In the genomic region with DNA sequence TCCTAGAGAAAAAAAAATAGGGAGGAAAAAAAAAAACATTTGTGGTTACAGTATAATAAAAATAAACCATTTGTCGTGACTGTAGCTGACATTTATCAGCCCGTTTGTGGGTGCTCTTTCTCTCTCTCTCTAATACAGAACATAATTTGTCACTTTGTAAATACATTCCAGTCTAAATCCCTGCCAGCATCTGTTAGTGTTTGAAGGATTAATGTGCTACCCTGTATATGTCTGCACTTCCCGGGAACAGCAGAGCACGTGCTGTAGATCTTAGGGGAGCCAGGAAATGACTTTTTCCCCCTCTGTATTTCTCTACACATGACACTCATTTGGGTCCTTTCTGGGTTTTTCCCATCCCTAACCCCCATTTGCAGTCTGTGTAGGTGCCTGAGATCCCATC, we compare ENCODE assay signal across 14 mouse cellular contexts.
DNase-seq lines count a peak whose midpoint lies in the region; ATAC-seq and TF ChIP-seq lines count a peak whose summit lies in the region.
"Had no signal": no experiment of that assay in that cellular context is flagged by ENCODE, and none has a peak within 500 bp of the region (broad histone marks: within the 10 kb centered on the region; RNA-seq: fewer than 3 reads in every experiment).

No protein-coding gene starts in this region.

- ATAC-seq in intestine, embryonic 15.5 days: peak; percentile 67
- no peak for ATAC-seq in intestine, postnatal 0 days
- peak; percentile 89 for ATAC-seq in lung, embryonic 15.5 days (ENCODE audit: borderline replicate concordance, extremely low read depth, low FRiP score, low TSS enrichment)
- peak; percentile 65; the same call in 1 of the 2 replicates for ATAC-seq in stomach, embryonic 15.5 days (ENCODE audit: insufficient read depth, low FRiP score, low read depth)
- ATAC-seq: forebrain, embryonic 16.5 days; hindbrain, postnatal 0 days had no signal

- H3K27ac ChIP-seq in intestine, embryonic 15.5 days: no peak overlapping the region
- no peak overlapping the region for H3K27ac ChIP-seq in intestine, postnatal 0 days (ENCODE audit: low read depth, low read length)
- 0 out of 2 replicates have a peak overlapping the region, but pooled peaks have one; percentile 32 for H3K27ac ChIP-seq in lung, embryonic 15.5 days
- peak overlapping the region; percentile 57; the same call in 1 of the 2 replicates for H3K27ac ChIP-seq in stomach, embryonic 15.5 days
- H3K27ac ChIP-seq: embryonic facial prominence, embryonic 12.5 days; hindbrain, postnatal 0 days; midbrain, embryonic 10.5 days had no signal

- no peak overlapping the region for H3K4me2 ChIP-seq in intestine, embryonic 15.5 days (replicated peaks)
- no peak overlapping the region for H3K4me2 ChIP-seq in intestine, postnatal 0 days (replicated peaks; ENCODE audit: low read depth)
- no peak overlapping the region for H3K4me2 ChIP-seq in lung, embryonic 15.5 days
- no peak overlapping the region; the same call in 1 of the 2 replicates for H3K4me2 ChIP-seq in stomach, embryonic 15.5 days
- H3K4me2 ChIP-seq: embryonic facial prominence, embryonic 12.5 days had no signal

- H3K9me3 ChIP-seq in intestine, embryonic 15.5 days: no peaks in the 10 kb centered on the region
- no peaks in the 10 kb centered on the region for H3K9me3 ChIP-seq in intestine, postnatal 0 days (ENCODE audit: control insufficient read depth)
- H3K9me3 ChIP-seq in lung, embryonic 15.5 days: no peaks in the 10 kb centered on the region
- H3K9me3 ChIP-seq in stomach, embryonic 15.5 days: no peaks in the 10 kb centered on the region
- H3K9me3 ChIP-seq: embryonic facial prominence, embryonic 12.5 days; midbrain, embryonic 10.5 days had no signal

- no peaks in the 10 kb centered on the region for H3K27me3 ChIP-seq in intestine, embryonic 15.5 days (replicated peaks)
- H3K27me3 ChIP-seq in intestine, postnatal 0 days (replicated peaks; ENCODE audit: control insufficient read depth, insufficient read depth, low read length): no peaks in the 10 kb centered on the region
- H3K27me3 ChIP-seq in lung, embryonic 15.5 days: peaks cover 22% of the 10 kb centered on the region; the same call in 1 of the 2 replicates
- no peaks in the 10 kb centered on the region for H3K27me3 ChIP-seq in stomach, embryonic 15.5 days (replicated peaks)
- H3K27me3 ChIP-seq: embryonic facial prominence, embryonic 12.5 days had no signal

- no peaks in the 10 kb centered on the region for H3K36me3 ChIP-seq in intestine, embryonic 15.5 days
- H3K36me3 ChIP-seq in intestine, postnatal 0 days (ENCODE audit: control insufficient read depth, insufficient read depth): no peaks in the 10 kb centered on the region
- no peaks in the 10 kb centered on the region for H3K36me3 ChIP-seq in lung, embryonic 15.5 days
- no peaks in the 10 kb centered on the region for H3K36me3 ChIP-seq in stomach, embryonic 15.5 days
- H3K36me3 ChIP-seq: embryonic facial prominence, embryonic 12.5 days; midbrain, embryonic 10.5 days had no signal

- H3K4me3 ChIP-seq in intestine, embryonic 15.5 days (replicated peaks): no peak overlapping the region
- no peak overlapping the region for H3K4me3 ChIP-seq in intestine, postnatal 0 days (ENCODE audit: low read depth, low read length)
- no peak overlapping the region for H3K4me3 ChIP-seq in lung, embryonic 15.5 days
- H3K4me3 ChIP-seq in stomach, embryonic 15.5 days (replicated peaks): no peak overlapping the region
- H3K4me3 ChIP-seq: embryonic facial prominence, embryonic 12.5 days; midbrain, embryonic 10.5 days had no signal

- 24% methylated on average over 4 of the region's 4 CpGs for WGBS in intestine, embryonic 15.5 days
- 41% methylated on average over 4 of the region's 4 CpGs for WGBS in intestine, postnatal 0 days
- WGBS in lung, embryonic 15.5 days: 40% methylated on average over 4 of the region's 4 CpGs
- 30% methylated on average over 4 of the region's 4 CpGs for WGBS in stomach, embryonic 15.5 days

- DNase-seq in lung, adult 18-20 months: no peak
- peak; percentile 22 for DNase-seq in adipocyte (ENCODE audit: low spot score)
- DNase-seq in thymus, postnatal 36 days: no peak
- DNase-seq in adrenal gland, postnatal 36 days: no peak
- DNase-seq: kidney, adult 2 months; thymus, postnatal 14 days had no signal

- no peak for TF ChIP-seq CTCF in intestine, postnatal 0 days (IDR thresholded peaks at IDR 0.05; ENCODE audit: low read depth)

- no peak overlapping the region for H3K9ac ChIP-seq in intestine, embryonic 15.5 days
- no peak overlapping the region for H3K9ac ChIP-seq in intestine, postnatal 0 days (ENCODE audit: low read depth, low read length)
- H3K9ac ChIP-seq in lung, embryonic 15.5 days: no peak overlapping the region
- H3K9ac ChIP-seq in stomach, embryonic 15.5 days: no peak overlapping the region
- H3K9ac ChIP-seq: embryonic facial prominence, embryonic 12.5 days had no signal

- peaks cover 8% of the 10 kb centered on the region for H3K4me1 ChIP-seq in intestine, embryonic 15.5 days (replicated peaks)
- H3K4me1 ChIP-seq in intestine, postnatal 0 days (replicated peaks; ENCODE audit: control insufficient read depth, insufficient read depth, low read length): no peaks in the 10 kb centered on the region
- peaks cover 12% of the 10 kb centered on the region for H3K4me1 ChIP-seq in lung, embryonic 15.5 days
- H3K4me1 ChIP-seq in stomach, embryonic 15.5 days: peaks cover 5% of the 10 kb centered on the region; the same call in 1 of the 2 replicates
- H3K4me1 ChIP-seq: midbrain, embryonic 10.5 days had no signal

Comparison
In these comparisons a context has a peak if more than half of its experiments do, and no peak if none do; other contexts are left out.
1. H3K27ac ChIP-seq: peak in lung, embryonic 15.5 days (single experiment) and stomach, embryonic 15.5 days (single experiment); none in intestine, embryonic 15.5 days (single experiment) and intestine, postnatal 0 days (single experiment).